Mouse (Mus musculus) lung, postnatal 14 days (tissue): ENCODE results near the gene Slc1a2.

Source experiments
- DNase-seq: peaks from one replicate; pipeline ENCODE4 v3.0.0; 2021

Gene Slc1a2

GRCm38 (mm10) chr2:102721859-102722258, 63.4 kb downstream of the Slc1a2 start:
- DNase-seq = no peak

DNA sequence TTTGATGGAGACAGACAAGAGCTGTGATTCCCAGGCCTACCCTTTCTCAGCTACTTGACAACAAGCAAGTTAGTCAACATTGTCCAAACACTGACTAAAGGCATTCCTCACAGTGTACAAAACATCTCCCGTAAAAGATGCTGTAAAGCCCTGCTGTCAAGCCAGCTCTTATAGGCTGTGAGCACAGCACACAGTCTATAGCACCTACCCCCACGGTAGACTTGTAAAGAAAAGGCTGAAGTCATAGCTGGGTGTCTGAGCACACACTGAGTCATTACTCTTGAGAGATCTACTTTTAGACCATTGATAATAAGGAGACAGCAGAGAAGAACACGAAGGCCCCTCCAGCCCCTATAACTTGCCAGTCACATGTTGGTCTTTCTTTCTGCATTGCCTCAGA, 66.6 kb downstream of the Slc1a2 start:
- no peak for DNase-seq

- DNase-seq = no peak
Observed at GRCm38 (mm10) chr2:102730386-102730785, 71.9 kb downstream of the Slc1a2 start.

DNA sequence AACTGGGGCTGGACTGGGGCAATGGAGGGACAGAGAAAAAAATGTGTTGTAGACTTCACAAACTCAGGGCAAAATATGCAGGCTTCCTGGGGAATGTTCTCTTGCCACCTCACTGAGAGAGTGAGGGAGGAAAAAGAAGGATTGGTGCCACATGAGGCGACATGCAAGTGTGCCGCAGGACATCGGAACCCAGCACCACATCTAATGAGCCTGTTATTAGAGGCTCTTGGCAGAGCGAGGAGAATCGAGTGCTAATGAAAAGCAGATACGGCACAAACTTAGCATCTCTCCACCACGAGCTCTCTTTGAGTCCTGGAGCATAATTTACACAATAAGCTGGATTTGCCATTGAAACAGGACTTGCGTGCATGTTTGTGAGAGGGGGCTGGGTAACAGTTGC, 72.3 kb downstream of the Slc1a2 start:
- no peak for DNase-seq

GRCm38 (mm10) chr2:102733128-102733527, 74.7 kb downstream of the Slc1a2 start:
- no peak for DNase-seq

DNA sequence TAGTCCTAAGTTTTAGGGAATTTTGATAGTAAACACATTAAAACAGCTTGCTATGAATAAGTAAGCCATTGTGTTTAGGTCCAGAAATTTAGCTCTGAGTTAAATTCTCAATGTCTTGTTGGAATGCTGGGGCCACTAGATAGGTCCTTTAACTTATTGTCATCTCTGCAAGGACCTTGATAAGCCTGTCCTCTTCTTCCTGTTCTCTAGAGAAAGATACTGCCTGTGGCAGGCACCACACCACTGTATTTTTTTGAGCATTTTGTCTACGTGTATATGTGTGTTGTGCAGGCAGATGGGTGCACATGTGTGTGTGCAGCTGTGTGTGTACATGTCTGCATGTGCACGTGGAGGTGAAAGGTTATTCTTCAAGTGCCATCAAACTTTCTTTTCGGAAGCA, 75.6 kb downstream of the Slc1a2 start:
- no peak for DNase-seq

- DNase-seq = no peak
Observed at GRCm38 (mm10) chr2:102735031-102735430, 76.6 kb downstream of the Slc1a2 start.

- no peak for DNase-seq
Observed at GRCm38 (mm10) chr2:102735811-102736210, 77.4 kb downstream of the Slc1a2 start.

DNA sequence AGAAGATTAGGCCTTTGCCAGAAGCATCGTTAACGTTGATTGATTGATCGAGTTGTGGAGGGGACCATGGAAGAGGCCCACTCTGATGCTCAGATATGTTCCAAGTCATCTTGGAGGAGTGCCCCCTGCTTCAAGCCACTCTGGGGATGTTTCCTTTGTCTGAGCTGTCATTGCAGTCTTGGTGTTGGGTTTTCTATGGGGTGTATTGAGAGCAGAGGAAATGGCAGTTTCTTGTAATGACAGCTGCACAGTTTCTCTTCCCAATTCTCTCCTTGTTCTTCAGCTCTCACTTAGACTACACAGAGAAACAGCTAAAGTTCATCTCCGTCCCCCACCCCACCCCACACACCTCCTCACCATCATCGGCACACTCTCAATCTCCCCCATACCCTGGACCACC, 78.0 kb downstream of the Slc1a2 start:
- DNase-seq = no peak

- no peak for DNase-seq
Observed at GRCm38 (mm10) chr2:102738852-102739251, 80.4 kb downstream of the Slc1a2 start.

- DNase-seq = no peak
Observed at GRCm38 (mm10) chr2:102742685-102743084, 84.2 kb downstream of the Slc1a2 start.

DNA sequence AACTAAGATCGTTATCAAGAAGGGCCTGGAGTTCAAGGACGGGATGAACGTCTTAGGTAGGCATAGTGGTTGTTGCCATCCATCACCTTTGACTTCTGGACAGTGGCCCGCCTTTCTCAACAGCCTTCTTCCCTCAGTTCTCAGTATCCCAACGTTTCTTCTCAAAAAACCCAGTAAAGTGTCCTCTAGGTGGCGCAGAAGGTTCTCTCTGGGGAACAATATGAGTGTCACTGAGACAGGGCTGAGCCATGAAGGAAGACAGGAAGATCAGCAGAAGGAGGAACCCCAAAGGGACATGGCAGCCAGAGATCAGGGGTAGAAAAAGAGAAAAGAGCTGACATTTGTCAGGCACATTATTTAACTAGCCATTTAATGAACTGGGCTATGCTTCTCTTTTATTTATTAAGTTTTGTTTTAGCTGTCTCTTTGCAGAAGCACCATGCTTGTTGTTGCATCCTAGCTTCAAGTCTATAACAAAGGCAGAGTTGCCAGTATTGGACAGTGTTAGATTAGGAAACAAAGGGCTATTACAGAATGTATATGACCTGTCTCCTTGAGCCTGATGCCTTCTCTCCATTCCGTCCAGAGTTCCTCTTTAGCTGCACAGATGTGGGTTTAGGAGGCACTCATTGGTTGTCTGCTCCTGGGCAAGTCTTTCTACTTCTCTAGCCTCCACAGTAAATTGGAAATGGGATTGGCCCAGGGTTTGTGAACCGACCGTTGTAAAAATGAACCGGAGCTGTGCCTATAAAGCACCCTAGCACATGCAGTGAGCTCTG, 85.6 kb downstream of the Slc1a2 start:
- peak; percentile 90 for DNase-seq

DNA sequence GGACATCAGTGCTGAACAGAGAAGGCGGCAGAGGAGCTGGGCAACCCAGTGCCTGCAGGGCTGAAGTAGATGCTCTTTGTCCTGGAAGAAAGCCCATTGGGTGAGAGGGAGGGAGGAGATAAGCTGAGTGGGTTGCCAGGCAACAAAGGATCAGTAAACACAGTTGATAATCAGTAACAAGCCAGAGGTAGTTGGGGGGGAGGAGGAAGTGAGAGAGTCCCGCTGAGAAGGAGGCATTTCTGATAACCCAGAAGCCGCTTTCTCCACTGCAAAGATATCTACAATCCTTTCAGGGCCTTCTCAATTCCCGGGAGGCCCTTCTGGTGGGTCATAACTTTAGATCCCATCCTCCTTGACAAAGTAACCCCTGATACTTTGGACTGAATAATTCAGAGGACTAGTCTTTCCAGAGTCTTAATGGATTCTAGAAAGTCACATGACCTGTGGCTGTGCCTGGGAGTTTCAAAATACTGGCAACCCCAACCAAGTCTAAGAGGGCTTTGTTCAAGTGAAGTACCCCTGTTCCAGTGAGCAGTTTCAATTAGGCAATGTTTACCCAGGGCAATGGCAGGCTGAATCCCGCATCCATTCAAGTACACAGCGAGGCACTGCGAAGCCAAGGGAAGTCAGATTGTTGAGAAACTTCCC, 86.9 kb downstream of the Slc1a2 start:
- DNase-seq = peak; percentile 68

DNA sequence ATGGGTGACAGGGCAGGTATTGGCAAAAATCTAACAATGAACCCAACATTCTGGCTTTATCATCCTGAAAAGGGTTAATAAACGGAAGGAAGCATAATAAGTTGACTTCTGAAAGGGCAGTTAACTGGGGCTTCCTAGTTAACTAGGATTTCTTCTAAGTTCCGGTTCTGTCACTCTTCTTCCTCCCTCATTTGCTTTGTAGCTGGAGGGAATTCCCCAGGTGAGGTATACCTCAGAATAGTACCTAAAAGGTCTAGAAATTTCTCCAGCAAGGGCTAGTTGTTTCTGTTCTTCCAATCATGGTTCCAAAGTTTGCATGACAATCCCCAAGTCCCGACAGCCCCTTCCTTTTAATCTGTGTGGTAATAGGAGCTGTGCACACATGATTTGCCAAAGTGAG, 89.3 kb downstream of the Slc1a2 start:
- no peak for DNase-seq

- no peak for DNase-seq
Observed at GRCm38 (mm10) chr2:102749926-102750325, 91.5 kb downstream of the Slc1a2 start.

DNA sequence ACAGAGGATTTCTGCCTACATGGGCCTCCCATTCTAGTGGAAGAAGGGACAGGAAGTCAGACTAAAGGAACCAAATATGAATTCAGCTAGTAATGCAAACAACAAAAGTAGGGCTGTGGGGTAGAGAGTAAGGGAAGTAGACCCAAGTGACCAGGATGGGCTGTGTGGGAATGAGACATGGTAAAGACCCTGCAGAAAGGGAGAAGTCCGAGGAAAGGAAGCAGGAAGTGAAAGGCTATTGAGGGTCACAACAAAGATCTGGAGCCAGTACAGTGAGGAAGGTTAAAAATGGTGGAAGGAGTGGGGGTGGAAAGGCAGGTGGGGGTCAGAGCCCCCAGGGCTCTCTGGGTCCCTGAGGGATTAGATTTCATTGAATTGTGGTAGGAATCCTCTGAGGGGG, 93.4 kb downstream of the Slc1a2 start:
- DNase-seq = no peak

GRCm38 (mm10) chr2:102757241-102757860, 98.9 kb downstream of the Slc1a2 start:
- DNase-seq = no peak

DNA sequence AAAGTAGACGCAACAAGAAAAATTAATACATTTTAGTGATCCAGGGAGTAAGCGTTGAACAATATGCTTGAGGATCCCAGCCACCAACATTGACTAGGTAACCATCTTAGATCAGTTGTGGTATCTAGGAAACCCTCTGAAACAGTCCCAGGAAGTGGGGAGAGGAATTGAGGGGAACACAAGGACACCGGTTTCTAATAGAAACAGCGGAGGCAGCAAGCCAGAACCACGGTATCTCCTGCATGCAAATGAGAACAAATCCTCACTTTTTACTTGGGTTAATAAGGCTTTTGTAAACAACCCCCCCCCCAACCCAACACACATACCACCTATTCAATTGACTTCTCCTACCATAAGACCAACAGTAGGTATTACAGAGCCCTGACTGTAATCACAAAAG, 101.0 kb downstream of the Slc1a2 start:
- no peak for DNase-seq

- DNase-seq = peak; percentile 41
Observed at GRCm38 (mm10) chr2:102760284-102761072, 102.0 kb downstream of the Slc1a2 start.

- no peak for DNase-seq
Observed at GRCm38 (mm10) chr2:102763176-102763575, 104.7 kb downstream of the Slc1a2 start.

DNA sequence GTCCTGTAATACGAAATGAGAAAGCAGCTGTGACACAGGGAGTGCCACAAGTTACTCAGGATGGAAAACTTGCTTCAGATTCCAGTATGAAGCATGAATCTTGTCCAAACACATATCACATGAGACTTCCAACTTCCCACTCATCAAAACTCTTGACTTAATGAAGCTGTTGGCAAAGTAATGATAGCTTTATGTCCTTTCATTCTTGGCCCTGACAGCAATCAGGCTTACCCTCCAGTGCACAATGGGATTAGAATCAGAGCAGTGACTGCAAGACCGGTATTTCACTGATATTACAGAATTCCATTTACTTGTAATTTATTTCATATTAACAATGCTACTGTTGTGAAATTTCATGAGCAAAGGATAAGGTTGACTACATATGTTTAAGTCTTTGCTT, 105.5 kb downstream of the Slc1a2 start:
- DNase-seq = no peak

- DNase-seq = no peak
Observed at GRCm38 (mm10) chr2:102764602-102765374, 106.3 kb downstream of the Slc1a2 start.

- DNase-seq = no peak
Observed at GRCm38 (mm10) chr2:102768267-102768666, 109.8 kb downstream of the Slc1a2 start.
